Mouse (Mus musculus): Measurements from ENCODE around the gene Ubac2. TPM values are rescaled to one million over a fixed set of nuclear protein-coding genes. Genes with fewer than 3 reads are reported as not detected.

The Ubac2 gene
- total RNA-seq, 2 experiments from 2014 or later, result 25.2 to 31.1 TPM

DNA sequence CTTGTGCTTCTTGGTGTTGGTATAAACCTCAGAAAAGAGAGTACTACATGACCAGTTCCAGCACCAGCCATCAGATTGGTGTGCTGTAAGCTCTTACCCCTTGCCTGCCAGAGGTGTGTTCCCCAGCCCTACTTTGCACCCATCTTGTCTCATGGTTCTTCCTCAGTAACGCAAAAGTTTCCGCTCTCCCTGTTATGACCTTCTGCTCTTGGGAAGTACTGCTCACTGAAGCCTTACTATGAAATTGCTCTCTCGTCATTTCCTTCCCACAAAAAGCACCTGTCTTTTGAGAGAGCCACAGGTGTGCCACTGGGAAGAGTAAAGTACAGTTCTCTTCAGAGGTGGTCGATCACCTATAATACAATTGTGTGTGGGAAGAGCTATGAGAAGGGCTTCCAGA, 151.4 kb downstream of the Ubac2 start:
- no peak for ATAC-seq (replicated peaks; ENCODE audit: poor library complexity)

DNA sequence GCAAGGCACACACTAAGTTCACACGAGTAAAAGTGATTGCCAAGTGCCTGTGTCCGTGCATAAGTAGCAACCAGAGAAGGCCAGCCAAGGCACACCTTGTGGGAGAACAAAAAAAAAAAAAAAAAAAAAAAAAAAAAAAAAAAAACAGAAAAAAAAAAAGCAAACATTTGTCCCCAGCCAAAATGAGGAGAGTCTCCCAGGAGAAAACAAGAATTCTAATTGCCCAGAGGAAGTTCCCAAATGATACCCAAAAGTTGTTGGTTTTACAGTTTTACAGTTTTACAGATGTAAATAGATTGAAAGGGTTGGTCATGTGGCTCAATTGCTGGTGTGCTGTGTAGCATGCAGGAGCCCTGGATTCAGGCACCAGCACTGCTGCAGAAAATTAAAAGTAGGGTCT, 153.6 kb downstream of the Ubac2 start:
- ATAC-seq (replicated peaks; ENCODE audit: poor library complexity), result no peak

DNA sequence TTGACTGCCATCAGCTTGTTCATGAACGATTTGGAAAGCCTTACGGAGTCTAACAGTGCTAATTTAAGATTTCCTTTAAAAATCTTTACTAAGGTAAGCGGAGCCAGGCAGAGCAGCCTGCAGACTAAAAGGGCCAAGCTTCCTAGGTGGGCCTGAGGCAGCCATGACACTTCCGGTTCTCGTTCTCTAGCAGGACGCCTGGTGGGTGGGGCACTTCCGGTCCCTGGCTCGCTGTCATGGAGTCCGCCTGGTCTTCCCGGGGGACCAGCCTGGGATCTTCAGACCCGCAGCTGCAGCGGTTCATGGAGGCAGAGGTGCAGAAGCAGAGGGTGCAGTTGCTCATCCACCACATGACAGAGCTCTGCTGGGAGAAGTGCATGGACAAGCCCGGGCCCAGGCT, 156.0 kb downstream of the Ubac2 start, which contains the start of gene Timm8a2:
TSS of gene Timm8a2 (plus strand) at position 224 of the 400 bp plus-strand sequence.
- no peak for ATAC-seq (replicated peaks; ENCODE audit: poor library complexity)

DNA sequence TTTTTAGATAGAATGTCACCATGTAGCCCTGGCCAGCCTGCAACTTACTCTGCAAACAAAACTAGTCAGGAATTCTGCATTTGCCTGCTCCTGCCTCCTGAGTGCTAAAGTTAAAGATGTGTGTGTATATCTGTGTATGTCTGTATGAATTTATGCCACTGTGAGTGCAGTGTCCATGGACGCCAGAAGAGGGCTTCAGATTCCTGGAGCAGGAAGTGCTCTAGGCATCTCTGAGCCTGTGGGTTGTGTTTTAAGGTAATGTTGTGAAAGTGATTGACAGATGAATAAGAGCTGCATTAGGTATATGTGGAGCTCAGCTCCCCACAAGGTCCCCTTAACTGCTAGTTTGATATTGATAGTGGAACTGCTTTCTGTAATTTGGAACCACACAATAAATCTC, 156.8 kb downstream of the Ubac2 start:
- no peak for ATAC-seq (replicated peaks; ENCODE audit: poor library complexity)

DNA sequence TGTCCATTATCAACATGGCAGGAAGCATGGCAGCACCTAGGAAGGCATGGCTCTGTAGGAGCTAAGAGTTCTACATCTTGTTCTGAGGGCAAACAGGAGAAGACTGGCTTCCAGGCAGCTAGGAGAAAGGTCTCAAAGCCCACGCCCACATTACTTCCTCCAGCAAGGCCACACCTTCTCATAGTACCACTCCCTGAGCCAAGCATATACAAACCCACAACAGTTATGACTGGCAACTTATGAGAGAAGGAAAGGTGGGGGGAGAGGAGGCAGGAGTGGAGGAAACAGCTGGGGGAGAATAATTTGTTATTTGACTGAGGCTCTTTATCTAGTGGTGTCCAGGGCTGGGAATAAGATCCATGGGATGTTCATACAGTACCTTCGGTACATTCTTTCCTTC, 157.4 kb downstream of the Ubac2 start:
- peak; percentile 88 for ATAC-seq (replicated peaks; ENCODE audit: poor library complexity)

DNA sequence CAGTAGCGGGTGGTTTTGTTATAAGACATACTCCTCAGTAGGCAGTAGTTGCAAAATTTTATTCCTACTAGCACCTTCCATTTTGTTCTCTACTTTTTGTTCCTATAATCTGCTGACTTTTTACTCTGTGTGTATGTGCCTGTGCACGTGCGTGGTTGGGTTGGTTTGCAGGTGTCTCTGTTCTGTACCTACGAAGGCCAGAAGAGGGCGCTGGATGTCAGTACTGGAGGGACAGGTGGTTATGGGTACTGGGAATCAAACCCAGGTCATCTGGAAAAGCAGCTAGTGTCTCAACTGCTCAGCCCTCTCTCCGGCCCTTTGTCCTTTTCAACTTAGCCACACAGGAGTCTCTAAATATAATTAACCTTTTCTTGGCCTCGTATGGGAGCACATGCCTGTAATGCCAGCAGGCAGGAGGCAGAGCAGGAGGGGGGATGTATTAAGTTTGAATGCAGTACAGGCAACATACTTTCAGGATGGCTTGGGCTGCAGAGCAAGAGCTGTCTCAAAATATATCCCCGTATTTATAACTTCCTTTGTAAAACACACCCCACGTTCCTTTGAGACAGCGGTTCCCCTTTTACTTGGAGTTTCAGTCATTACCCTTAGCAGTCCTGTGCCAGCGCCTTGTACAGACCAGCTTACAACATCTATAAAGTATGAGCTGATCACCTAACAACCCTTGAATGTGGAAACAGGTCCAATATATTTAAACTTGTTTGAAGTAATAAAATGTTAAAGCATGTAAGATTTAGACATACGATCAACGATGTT, 160.6 kb downstream of the Ubac2 start:
- peak; percentile 32 for ATAC-seq (replicated peaks; ENCODE audit: poor library complexity)

DNA sequence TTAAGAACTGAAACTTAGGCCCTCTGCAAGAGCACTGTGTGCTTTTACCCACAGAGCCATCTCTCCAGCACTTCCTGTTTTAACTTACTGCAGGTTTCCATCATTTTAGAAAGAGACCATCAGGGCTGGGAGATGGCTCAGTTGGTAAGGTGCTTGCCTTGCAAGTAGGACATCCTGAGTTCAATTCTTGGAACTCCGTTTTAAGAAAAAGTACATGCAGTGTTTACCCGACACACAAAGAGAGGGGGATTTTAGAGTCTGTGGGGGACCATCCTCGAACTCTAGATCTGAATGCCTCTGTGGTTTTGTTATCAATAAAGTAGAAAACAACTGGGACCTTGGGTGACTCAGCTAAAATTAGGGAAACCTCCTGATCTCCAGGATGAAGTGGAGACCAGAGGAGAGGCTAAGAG, 163.0 kb downstream of the Ubac2 start:
- ATAC-seq (replicated peaks; ENCODE audit: poor library complexity), result peak; percentile 48

DNA sequence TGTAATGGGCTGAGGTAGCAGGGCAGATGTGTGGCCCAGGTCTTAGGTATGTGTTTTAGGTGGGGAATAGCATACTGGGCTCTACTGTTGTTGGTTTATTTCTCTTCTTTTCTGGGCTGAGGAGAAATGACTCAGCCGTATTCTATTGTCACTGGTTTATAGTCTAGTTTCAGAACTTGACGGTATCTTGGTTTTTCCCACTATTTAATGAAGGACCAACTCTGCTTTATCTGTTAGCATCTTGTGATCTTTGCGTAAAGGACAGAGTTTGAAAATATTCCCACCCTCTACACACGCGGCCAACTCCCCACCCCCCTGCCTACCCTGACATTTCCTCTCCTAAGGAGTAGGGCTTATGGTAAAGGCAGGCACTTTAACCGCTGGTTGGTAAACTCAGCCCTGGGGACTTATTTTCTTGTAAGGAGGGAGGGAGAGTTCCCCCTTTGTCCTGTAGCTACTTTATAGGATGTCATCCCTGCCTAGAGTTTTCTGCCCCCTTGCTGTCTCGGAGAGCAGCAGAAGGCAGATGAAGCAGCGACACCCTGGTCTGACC, 163.8 kb downstream of the Ubac2 start:
- ATAC-seq (replicated peaks; ENCODE audit: poor library complexity), result peak; percentile 17

DNA sequence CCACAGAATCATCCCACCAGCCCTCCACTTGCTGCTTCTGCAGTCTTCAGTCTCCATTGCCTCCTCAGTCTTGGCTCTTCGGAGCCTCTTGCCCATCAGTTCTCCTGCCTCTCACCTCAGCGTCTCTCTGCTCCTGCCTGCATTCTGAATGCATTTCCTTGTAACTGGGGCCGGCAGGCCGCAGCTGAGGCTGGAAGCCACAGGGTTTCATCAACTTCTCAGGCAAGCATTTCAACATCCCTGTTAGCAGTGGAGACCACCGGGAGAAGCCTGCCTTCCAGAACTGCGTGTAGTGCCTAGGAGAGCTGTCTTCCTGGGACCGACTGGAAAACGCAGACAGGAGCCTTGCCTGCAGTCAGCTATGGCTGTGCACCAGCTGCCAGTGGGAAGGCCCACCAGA, 169.4 kb downstream of the Ubac2 start:
- ATAC-seq (replicated peaks; ENCODE audit: poor library complexity), result peak; percentile 85

DNA sequence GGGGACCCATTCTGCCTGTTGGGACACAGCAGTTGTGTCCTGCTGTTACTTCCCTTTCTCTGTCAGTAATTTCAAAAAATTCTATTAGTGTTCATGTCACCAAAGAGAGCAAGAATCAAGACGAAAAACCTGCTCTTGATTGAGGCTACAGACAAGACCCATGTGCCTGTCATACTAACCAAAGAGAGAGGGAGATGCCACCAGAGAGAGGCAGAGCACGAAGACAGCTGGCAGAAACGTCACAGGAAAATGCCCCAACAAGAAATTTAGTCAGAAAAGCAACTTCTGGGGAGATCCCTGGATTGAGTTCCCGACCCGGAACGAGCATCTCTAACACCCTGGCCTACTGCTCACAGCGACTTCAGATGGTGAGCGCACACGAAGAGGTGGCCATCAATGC, 170.4 kb downstream of the Ubac2 start:
- ATAC-seq (replicated peaks; ENCODE audit: poor library complexity), result no peak

DNA sequence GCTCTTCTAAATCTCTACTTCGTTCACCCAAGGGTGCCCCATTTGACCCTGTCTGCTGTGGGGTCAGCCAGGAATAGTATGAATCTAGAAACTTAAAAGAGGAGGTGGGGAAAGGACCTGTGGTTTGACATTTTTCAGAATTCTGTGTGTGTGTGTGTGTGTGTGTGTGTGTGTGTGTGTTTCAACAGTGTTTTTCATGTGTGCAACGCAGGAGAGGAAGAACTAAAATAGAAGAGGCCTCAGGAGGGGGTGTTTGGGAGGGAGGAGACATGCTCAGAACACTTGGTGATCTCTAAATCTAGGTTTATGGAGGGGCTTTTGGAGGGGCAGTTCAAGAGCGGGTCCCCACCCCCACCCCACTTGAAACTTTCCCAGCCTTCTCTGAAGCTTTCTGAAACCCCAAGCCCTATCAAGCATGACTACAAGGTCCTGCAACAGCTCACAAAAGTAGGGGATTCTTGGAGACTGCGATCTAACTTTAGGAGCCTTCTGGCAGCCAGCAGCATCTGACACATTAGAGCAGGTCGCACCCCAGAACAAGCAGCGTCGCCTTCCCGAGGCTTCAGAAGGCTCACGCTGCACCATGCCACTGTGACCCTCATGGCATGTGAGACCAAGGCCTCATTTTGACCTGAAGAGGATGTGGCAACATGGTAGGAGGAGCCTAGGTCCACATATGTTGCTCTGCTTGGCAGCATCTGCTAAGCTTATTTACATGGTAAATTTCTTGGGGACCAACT, 174.6 kb downstream of the Ubac2 start:
- peak; percentile 49 for ATAC-seq (replicated peaks; ENCODE audit: poor library complexity)

DNA sequence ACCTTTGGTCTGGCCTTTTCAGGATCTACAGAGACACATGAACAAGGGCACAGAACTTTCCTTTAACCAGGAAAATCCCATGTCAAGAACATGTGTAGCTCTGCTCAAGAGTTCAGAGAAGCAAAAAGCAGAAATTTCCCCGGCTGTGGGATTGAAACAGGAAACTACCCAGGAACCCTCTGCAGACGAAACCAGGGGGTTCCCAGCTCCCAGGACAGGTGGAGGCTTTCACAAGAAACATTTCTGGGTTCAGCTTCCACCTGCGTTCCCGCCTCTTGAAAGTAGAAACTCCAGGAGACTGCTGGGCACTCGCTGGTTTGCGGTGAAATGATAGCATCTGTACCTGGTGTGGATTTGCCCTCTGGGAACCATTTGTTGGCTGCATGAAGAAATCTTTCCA, 178.5 kb downstream of the Ubac2 start:
- ATAC-seq (replicated peaks; ENCODE audit: poor library complexity), result no peak

DNA sequence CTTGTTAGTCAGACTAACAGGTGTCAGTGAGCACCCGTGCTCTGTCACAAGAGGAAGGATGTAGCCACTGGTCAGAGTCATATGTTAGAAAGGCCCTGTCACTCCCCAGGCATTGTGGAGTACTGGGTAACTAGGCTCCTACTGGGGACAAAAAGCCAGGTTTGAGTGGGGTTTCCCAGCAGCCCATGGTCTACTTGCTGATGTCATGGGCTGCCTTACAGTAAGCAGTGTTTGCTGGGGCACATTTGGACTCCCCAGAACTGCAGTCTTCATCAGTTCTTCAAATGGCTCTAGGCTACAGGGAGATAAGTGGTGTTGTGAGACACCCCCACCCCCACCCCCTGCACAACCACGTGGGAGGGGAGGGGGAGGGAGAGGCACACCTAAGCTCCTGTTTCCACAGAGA, 179.5 kb downstream of the Ubac2 start:
- ATAC-seq (replicated peaks; ENCODE audit: poor library complexity), result 0 out of 2 replicates have a peak, but pooled peaks have one; percentile 10

DNA sequence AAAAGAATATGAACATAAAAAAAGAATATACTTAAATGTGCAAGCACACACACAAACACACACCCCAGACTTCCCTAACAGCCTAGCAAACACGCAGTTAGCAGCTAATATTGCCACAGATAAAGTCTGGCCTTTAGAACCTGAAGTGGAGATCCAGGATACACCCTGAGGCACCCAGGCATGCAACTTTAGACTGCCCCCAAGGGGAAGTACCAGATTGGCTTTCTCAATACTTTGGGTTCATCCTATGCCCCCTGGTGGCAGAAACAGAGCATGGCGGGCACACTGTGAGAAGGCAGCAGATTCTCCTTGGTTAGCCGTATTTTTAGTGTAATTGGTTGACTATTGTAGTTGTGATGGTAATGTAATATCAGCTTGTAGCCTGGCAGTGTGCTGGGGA, 182.2 kb downstream of the Ubac2 start:
- peak; percentile 89 for ATAC-seq (replicated peaks; ENCODE audit: poor library complexity)

DNA sequence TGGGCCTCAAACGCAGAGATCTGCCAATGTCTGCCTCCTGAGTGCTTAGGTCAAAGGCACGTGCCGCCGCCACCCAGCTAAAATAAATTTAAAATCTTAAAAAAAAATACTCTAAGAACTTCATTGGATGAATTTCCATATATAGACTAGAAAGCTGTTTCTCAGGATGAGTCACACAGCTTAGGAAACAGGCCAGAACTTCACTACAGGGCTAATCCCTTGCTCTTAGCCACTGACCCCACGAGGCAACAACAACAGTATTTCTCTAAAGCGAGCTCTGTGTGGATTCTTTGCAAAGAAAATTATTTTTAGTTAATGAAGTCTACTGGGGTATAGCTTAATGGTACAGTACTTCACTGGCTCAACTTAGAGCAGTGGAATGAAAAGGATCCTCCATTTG, 183.0 kb downstream of the Ubac2 start:
- no peak for ATAC-seq (replicated peaks; ENCODE audit: poor library complexity)

DNA sequence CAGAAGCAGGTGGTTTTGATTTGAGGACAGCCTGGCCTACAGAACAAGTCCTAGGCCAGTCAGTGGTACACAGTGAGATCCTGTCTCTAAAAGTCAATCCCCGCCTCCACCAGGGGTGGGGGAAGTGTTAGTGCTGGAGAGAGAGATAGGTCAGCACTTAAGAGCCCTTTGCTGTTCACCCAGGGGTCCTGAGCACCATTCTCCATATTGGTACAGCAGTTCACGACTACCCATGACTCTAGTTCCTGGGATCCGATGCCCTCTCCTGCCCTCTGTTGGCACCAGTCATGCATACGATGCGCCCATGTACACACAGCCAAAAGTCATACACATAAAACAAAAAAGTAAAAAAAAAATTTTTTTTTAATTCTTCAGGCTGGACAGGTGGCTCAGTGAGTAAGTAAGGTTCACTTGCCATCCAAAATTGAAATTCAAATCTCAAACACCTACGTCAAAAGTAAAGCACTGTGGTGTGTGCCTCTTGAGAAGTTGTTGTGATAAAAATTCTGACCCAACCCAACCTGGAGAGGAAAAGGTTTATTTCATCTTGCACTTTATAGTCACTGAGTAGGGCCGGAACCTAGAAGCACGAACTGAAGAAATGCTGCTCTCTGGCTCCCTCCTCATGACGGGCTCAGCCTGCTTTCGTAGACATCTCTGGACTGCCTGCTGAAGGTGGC, 184.1 kb downstream of the Ubac2 start:
- ATAC-seq (replicated peaks; ENCODE audit: poor library complexity), result no peak

DNA sequence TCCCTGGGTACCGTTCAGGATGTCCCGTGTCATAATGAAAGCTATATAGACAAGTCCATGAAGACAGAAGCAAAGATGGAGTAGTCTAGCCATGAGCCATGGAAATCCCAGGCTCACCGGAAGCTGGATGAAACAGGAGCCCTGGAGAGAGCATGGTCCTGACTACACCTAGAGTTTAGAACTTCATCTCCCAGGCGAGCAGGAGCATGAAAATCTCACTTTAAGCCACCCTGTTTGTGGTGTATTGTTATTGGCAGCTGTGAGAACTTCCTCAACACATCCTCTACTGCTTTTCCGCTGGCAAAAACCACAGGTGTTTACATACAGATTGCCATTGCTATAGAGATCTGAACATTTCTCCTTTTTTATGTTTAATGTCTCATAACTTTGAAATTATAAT, 185.2 kb downstream of the Ubac2 start:
- no peak; the same call in 1 of the 2 replicates for ATAC-seq (replicated peaks; ENCODE audit: poor library complexity)

DNA sequence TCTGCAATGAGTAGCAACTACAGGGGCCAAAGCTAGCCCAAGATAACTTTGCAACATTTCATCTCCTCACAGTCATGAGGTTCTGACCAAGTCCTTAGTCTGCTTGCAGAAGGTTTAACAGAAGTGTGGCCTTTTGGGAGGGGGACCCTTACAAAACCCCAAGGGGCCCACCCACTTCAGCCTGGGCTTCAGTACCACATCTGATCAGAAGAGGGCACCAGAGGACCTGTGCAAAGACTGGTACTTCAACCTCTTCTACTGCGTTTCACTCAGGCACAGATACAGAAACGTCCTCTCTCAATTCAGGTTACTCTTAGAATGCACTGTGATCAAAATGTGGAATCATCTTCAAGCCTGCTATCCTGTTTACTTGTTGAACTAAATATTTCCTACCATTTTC, 186.1 kb downstream of the Ubac2 start:
- peak; percentile 59 for ATAC-seq (replicated peaks; ENCODE audit: poor library complexity)

DNA sequence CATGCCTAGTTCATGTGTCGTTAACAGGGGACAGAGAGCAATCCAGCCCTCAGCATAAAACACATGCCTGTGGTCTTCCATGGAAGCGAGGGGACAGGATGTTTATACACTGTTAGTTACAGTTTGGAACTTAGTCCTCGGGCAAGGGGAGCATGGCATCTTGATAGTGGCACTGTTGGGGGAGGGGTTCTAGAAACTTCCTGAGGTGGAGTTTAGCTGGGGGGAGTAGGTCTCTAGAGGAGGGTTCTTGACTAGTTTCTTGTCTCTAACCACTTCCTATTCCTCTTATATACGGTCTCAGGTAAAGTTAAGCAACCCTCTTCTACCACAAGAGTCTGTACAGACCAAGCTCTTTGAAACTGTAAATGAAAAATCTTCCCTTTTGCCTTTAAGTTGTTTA, 187.8 kb downstream of the Ubac2 start:
- ATAC-seq (replicated peaks; ENCODE audit: poor library complexity), result peak; percentile 30

DNA sequence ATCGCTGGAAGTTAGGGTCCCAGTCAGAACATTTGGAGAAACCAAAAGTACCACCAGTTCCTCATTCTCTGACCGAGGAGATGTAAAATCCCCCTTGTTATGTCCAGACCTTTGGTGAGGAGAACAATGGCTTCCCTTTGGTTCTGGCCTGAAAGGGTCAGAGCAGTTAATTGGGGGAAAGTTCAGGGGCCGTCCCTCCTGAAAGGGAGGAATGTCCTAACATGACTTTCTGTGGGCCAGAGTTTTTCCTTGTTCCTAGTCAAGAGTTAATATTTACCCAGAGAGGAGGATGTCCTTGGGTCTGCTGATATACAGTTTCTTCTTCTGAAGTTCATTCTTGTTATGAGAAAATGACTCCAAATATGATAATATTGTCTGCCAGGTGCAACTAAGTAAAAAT, 189.6 kb downstream of the Ubac2 start:
- ATAC-seq (replicated peaks; ENCODE audit: poor library complexity), result peak; percentile 17; the same call in 1 of the 2 replicates

All from megakaryocyte progenitor cell, adult 5-6 weeks (primary cell).